Mouse (Mus musculus) brain, embryonic 14.5 days (tissue): ENCODE measurements around the gene Myo1b.

Experiments used
- CTCF ChIP-seq: fragments of 200-500 bp; IDR thresholded peaks from 2 replicates; pipeline ENCODE4 v1.5.1; 2012; ENCODE audit warnings: inconsistent platforms, mild to moderate bottlenecking, moderate library complexity, borderline replicate concordance; ENCODE audit not compliant: insufficient read depth, insufficient read length; ENCODE audit errors: extremely low read depth
- POLR2A ChIP-seq: fragments of 200-500 bp; IDR thresholded peaks from 2 replicates; pipeline ENCODE4 v1.6.1; 2012; ENCODE audit warnings: mild to moderate bottlenecking, inconsistent platforms, borderline replicate concordance; ENCODE audit not compliant: poor library complexity, insufficient read depth, insufficient read length, severe bottlenecking; ENCODE audit errors: extremely low read depth

- TF ChIP-seq POLR2A (no peak), CTCF (no peak)
Measured at GRCm38 (mm10) chr1:51706106-51706505, 209.8 kb downstream of the Myo1b start.
